In the genomic region with DNA sequence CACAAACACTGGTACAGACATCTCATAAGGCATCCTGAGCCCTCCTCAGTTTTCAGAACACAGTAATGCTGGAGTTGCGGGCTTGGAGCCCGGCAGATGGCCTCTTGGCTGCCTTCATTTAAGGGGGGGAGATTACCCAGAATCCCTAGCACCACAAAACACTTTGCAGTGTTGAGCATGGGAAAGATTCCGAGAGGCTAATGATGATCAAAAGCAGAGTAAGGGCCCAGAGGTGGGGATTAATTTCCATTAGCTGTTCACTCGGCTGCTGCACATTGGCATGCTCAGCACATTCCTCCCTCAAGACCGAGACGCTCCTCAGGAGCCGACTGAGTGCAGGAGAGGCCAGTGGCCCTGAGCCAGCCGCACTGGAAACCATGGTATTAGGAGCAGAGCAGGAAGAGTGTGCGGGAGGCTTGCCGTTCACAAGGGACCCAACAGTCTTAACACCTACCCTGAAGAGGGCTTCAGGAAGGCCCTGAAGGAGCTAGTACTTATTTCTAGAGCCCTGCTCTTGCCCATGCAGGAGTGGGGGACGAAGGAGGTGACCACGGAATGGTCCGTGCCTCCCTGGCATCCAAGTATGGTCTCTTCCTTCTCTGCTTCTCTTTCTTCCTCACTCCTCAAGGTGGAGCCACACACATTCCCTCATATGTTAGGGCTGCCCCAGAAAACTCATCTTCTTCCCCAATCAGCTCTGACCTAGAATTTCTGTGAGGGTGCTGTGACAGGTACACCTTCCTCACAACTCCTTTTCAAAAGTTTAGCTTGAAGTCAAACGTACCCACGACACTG, we compare ENCODE assay signal across 8 mouse cellular contexts.
DNase-seq lines count a peak whose midpoint lies in the region; ATAC-seq lines count a peak whose summit lies in the region.

No protein-coding gene starts in this region.

- H3K4me2 ChIP-seq in embryonic facial prominence, embryonic 13.5 days: peak overlapping the region; percentile 7; the same call in 1 of the 2 replicates
- H3K4me2 ChIP-seq in hindbrain, embryonic 14.5 days (replicated peaks): no peak overlapping the region
- peak overlapping the region; percentile 22 for H3K4me2 ChIP-seq in lung, embryonic 16.5 days (ENCODE audit: low read depth, low read length)

- no peaks in the 10 kb centered on the region for H3K36me3 ChIP-seq in embryonic facial prominence, embryonic 13.5 days
- no peaks in the 10 kb centered on the region for H3K36me3 ChIP-seq in hindbrain, embryonic 14.5 days (replicated peaks; ENCODE audit: control insufficient read depth, insufficient read depth)
- no peaks in the 10 kb centered on the region for H3K36me3 ChIP-seq in lung, embryonic 16.5 days (ENCODE audit: control insufficient read depth, insufficient read depth, low read length)

- no peak overlapping the region for H3K9ac ChIP-seq in embryonic facial prominence, embryonic 13.5 days
- no peak overlapping the region for H3K9ac ChIP-seq in hindbrain, embryonic 14.5 days
- H3K9ac ChIP-seq in lung, embryonic 16.5 days (ENCODE audit: low read length): no peak overlapping the region

- WGBS in embryonic facial prominence, embryonic 13.5 days: 48% methylated on average over 15 of the region's 15 CpGs
- 40% methylated on average over 15 of the region's 15 CpGs for WGBS in hindbrain, embryonic 14.5 days
- 36% methylated on average over 15 of the region's 15 CpGs for WGBS in lung, embryonic 16.5 days

- ATAC-seq in embryonic facial prominence, embryonic 13.5 days (ENCODE audit: insufficient number of reproducible peaks, insufficient read depth, low FRiP score, low TSS enrichment, low read depth): 0 out of 2 replicates have a peak, but pooled peaks have one; percentile 32
- peak; percentile 88 for ATAC-seq in hindbrain, embryonic 14.5 days (ENCODE audit: low FRiP score)
- ATAC-seq in lung, embryonic 16.5 days (ENCODE audit: low read depth): peak; percentile 91
- ATAC-seq in erythroid progenitor cell, adult 5-6 weeks (replicated peaks; ENCODE audit: low FRiP score, poor library complexity, severe bottlenecking): no peak

- no peak overlapping the region for H3K27ac ChIP-seq in embryonic facial prominence, embryonic 13.5 days
- H3K27ac ChIP-seq in hindbrain, embryonic 14.5 days: peak overlapping the region; percentile 58
- H3K27ac ChIP-seq in lung, embryonic 16.5 days (ENCODE audit: low read length): no peak overlapping the region

- no peaks in the 10 kb centered on the region for H3K9me3 ChIP-seq in embryonic facial prominence, embryonic 13.5 days
- H3K9me3 ChIP-seq in hindbrain, embryonic 14.5 days (ENCODE audit: control insufficient read depth, low read length): no peaks in the 10 kb centered on the region
- H3K9me3 ChIP-seq in lung, embryonic 16.5 days (ENCODE audit: control insufficient read depth, low read length): no peaks in the 10 kb centered on the region

- peaks cover 20% of the 10 kb centered on the region for H3K4me1 ChIP-seq in embryonic facial prominence, embryonic 13.5 days
- H3K4me1 ChIP-seq in hindbrain, embryonic 14.5 days (replicated peaks; ENCODE audit: control insufficient read depth, insufficient read depth, low read length): peaks cover 12% of the 10 kb centered on the region; the same call in 1 of the 2 replicates
- peaks cover 8% of the 10 kb centered on the region for H3K4me1 ChIP-seq in lung, embryonic 16.5 days (replicated peaks; ENCODE audit: control insufficient read depth, insufficient read depth, low read length)

- no peak overlapping the region for H3K4me3 ChIP-seq in embryonic facial prominence, embryonic 13.5 days
- no peak overlapping the region for H3K4me3 ChIP-seq in hindbrain, embryonic 14.5 days (replicated peaks; ENCODE audit: low read length)
- H3K4me3 ChIP-seq in lung, embryonic 16.5 days (ENCODE audit: low read length): no peak overlapping the region

- no peaks in the 10 kb centered on the region for H3K27me3 ChIP-seq in embryonic facial prominence, embryonic 13.5 days
- no peaks in the 10 kb centered on the region for H3K27me3 ChIP-seq in hindbrain, embryonic 14.5 days (ENCODE audit: control insufficient read depth, insufficient read depth, low read length)
- no peaks in the 10 kb centered on the region for H3K27me3 ChIP-seq in lung, embryonic 16.5 days (ENCODE audit: control insufficient read depth, insufficient read depth, low read depth, low read length)

- peak; percentile 24 for DNase-seq in ovary, postnatal 10 days (ENCODE audit: low spot score)
- no peak for DNase-seq in ovary, adult 18-20 months (ENCODE audit: low spot score)
- DNase-seq in hindbrain, embryonic 14.5 days (ENCODE audit: low spot score): peak; percentile 68
- DNase-seq in frontal cortex, postnatal 14 days (ENCODE audit: low spot score in 2 of 2): no peak
- DNase-seq in adrenal gland, postnatal 36 days: no peak

Comparison
In these comparisons a context has a peak if more than half of its experiments do, and no peak if none do; other contexts are left out.
1. DNase-seq: peak in ovary, postnatal 10 days (single experiment) and hindbrain, embryonic 14.5 days (single experiment); none in ovary, adult 18-20 months (single experiment), frontal cortex, postnatal 14 days (0 of 2) and adrenal gland, postnatal 36 days (0 of 2).